Mouse (Mus musculus): ENCODE results near the gene Retsat.

Gene Retsat

GRCm38 (mm10) chr6:72588307-72588706 is 10.0 kb upstream of the Retsat start:
- no peak for DNase-seq (ENCODE audit: low spot score in 2 of 2)

GRCm38 (mm10) chr6:72590111-72590510 is 8.2 kb upstream of the Retsat start:
- DNase-seq (ENCODE audit: low spot score in 2 of 2), result no peak

GRCm38 (mm10) chr6:72593011-72593803 is 5.1 kb upstream of the Retsat start:
- DNase-seq (ENCODE audit: low spot score in 2 of 2), result no peak

GRCm38 (mm10) chr6:72593914-72594313 is 4.4 kb upstream of the Retsat start:
- no peak for DNase-seq (ENCODE audit: low spot score in 2 of 2)

GRCm38 (mm10) chr6:72597083-72597874 is 996 bp upstream of the Retsat start:
- no peak for DNase-seq (ENCODE audit: low spot score in 2 of 2)

GRCm38 (mm10) chr6:72598791-72599557 is 699 bp downstream of the Retsat start:
- no peak for DNase-seq (ENCODE audit: low spot score in 2 of 2)

- no peak for DNase-seq (ENCODE audit: low spot score in 2 of 2)
Measured at GRCm38 (mm10) chr6:72600216-72600615, 1.9 kb downstream of the Retsat start.

GRCm38 (mm10) chr6:72600771-72601170 is 2.5 kb downstream of the Retsat start:
- DNase-seq (ENCODE audit: low spot score in 2 of 2), result no peak

- DNase-seq (ENCODE audit: low spot score in 2 of 2), result peak; percentile 63 to 78
Measured at GRCm38 (mm10) chr6:72601732-72602131, 3.5 kb downstream of the Retsat start.

GRCm38 (mm10) chr6:72604066-72604465 is 5.8 kb downstream of the Retsat start:
- no peak for DNase-seq (ENCODE audit: low spot score in 2 of 2)

- DNase-seq (ENCODE audit: low spot score in 2 of 2), result no peak
Measured at GRCm38 (mm10) chr6:72607060-72607459, 8.8 kb downstream of the Retsat start.

GRCm38 (mm10) chr6:72607676-72608075 is 9.4 kb downstream of the Retsat start:
- DNase-seq (ENCODE audit: low spot score in 2 of 2), result no peak

GRCm38 (mm10) chr6:72608662-72609184 is 10.4 kb downstream of the Retsat start:
- DNase-seq (ENCODE audit: low spot score in 2 of 2), result no peak

GRCm38 (mm10) chr6:72610261-72610660 is 12.0 kb downstream of the Retsat start:
- no peak for DNase-seq (ENCODE audit: low spot score in 2 of 2)

GRCm38 (mm10) chr6:72615151-72615550 is 16.9 kb downstream of the Retsat start:
- DNase-seq (ENCODE audit: low spot score in 2 of 2), result no peak

- DNase-seq (ENCODE audit: low spot score in 2 of 2), result peak in 1 of 2 experiments; percentile 5
Measured at GRCm38 (mm10) chr6:72615561-72616375, 17.5 kb downstream of the Retsat start.

- DNase-seq (ENCODE audit: low spot score in 2 of 2), result peak; percentile 87 to 92
Measured at GRCm38 (mm10) chr6:72616643-72617288, 18.5 kb downstream of the Retsat start, which contains the start of gene Tgoln1. Tgoln1 (minus strand) TSS chr6:72617000.

GRCm38 (mm10) chr6:72619734-72620532 is 21.7 kb downstream of the Retsat start:
- DNase-seq (ENCODE audit: low spot score in 2 of 2), result no peak

- no peak for DNase-seq (ENCODE audit: low spot score in 2 of 2)
Measured at GRCm38 (mm10) chr6:72620920-72621319, 22.6 kb downstream of the Retsat start.

GRCm38 (mm10) chr6:72622917-72623316 is 24.6 kb downstream of the Retsat start:
- no peak for DNase-seq (ENCODE audit: low spot score in 2 of 2)
